Mouse (Mus musculus) bone marrow, adult 2 months (tissue): ENCODE results near the gene Arhgef10l. TPM values are rescaled to one million over a fixed set of nuclear protein-coding genes. Genes with fewer than 3 reads are reported as not detected.

Experiments
- H3K27ac ChIP-seq: fragments of 200-500 bp; 2 replicates; pipeline ENCODE4 v1.5.1; 2012; ENCODE audit warnings: low read depth, mild to moderate bottlenecking, control low read depth, inconsistent platforms, low read length; ENCODE audit not compliant: control insufficient read depth, poor library complexity, insufficient read depth
- H3K4me1 ChIP-seq: fragments of 200-500 bp; 2 replicates; pipeline ENCODE4 v1.6.1; 2011; ENCODE audit warnings: low read length; ENCODE audit not compliant: control insufficient read depth, insufficient read depth
- H3K4me3 ChIP-seq: fragments of 200-500 bp; replicated peaks from 2 replicates; pipeline ENCODE3; 2011; ENCODE audit warnings: mild to moderate bottlenecking, low read depth, low read length, control low read depth; ENCODE audit not compliant: control insufficient read depth
- CTCF ChIP-seq: fragments of 200-500 bp; IDR thresholded peaks from 2 replicates; pipeline ENCODE4 v1.5.1; 2011; ENCODE audit warnings: low read length, control low read depth; ENCODE audit not compliant: control insufficient read depth, insufficient read depth
- POLR2A ChIP-seq: fragments of 200-500 bp; IDR thresholded peaks from 2 replicates; pipeline ENCODE4 v1.6.1; 2011; ENCODE audit warnings: low read depth, mild to moderate bottlenecking, control low read depth, low read length, borderline replicate concordance; ENCODE audit not compliant: control insufficient read depth
- WGBS: fragments of 180-500 bp; shearing (Covaris S2); methylation state at CpG from one replicate; pipeline ENCODE4 v1.1.7; 2018; 5-methylcytosine and 5-hydroxymethylcytosine counted together
- polyA plus RNA-seq: library from polyadenylated mRNA; stranded (reverse); fragments of >200 nt; gene quantifications from 2 replicates; pipeline ENCODE4 v1.2.4, GENCODE M21; 2011; ENCODE audit warnings: low replicate concordance; ENCODE audit not compliant: missing spikeins, insufficient read depth, insufficient read length

Arhgef10l gene
- polyA plus RNA-seq, 1 experiment: 11.0 TPM

DNA sequence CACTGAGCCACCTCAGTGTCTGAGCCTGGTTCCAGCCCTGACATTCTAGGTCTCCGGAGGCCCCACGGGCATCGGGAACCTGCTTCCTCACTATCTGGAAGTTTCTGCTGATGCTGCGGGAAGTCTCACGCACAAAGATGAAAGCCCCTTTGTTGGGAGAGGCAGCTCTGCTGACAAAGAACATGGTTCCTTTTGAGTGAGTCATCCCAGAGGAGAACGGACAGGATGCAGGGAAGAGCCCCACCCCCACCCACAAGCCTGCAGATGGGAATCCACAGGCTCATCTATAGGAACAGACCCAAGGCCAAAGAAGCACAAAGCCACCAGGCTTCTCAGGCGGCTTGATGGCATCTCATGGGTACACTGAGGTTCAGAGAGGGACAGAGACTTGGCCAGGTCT, 165.0 kb downstream of the Arhgef10l start:
- 27% methylated on average over 7 of the region's 7 CpGs for WGBS
- Histone ChIP-seq H3K27ac (no peak overlapping the region), H3K4me1 (no peaks in the 10 kb centered on the region), H3K4me3 (no peak overlapping the region)
- TF ChIP-seq POLR2A (no peak), CTCF (no peak)

DNA sequence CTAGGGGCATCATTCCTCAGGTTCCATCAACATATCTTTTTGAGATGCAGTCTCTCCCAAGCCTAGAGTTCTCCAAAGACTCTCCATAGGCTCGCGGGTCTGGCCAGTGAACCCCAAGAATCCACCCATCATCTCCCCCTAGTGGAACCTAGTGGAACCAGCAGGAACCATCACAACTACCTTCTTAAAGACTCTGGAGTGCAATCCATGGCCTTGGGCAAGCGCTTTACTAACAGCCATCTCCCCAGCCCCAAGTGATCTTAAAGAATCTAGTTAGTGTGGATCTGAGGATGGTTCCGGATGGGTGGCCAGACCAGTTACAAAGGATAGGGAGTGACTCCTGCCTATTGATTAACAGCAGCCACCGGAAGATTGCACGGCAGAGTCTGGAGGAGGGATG, 166.2 kb downstream of the Arhgef10l start:
- WGBS: 79% methylated on average over 6 of the region's 6 CpGs
- Histone ChIP-seq H3K4me1 (no peaks in the 10 kb centered on the region), H3K4me3 (no peak overlapping the region), H3K27ac (no peak overlapping the region)
- no peak for TF ChIP-seq CTCF
- no peak for TF ChIP-seq POLR2A

DNA sequence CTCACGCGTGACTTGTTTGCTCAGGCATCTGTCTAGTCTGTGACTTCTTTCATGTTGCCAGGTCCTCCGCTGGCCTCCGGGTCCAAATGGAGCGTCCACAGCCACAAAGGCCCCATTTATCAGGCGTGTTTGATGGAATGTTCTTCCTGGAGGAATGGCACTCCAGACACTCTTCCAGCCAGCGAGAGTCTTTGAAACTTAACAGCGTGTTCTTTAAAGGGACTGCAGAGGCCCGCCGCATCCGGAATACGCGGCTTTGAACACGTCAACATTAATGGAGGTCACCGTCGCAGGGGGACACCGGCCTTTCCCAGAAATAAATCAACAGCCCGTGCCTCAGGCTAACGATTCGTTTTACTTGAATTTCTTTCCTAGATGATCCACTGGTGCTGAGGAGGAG, 168.6 kb downstream of the Arhgef10l start:
- H3K4me1 ChIP-seq: no peaks in the 10 kb centered on the region
- WGBS: 85% methylated on average over 20 of the region's 20 CpGs
- TF ChIP-seq CTCF: no peak
- no peak for TF ChIP-seq POLR2A
- no peak overlapping the region for H3K4me3 ChIP-seq
- H3K27ac ChIP-seq: no peak overlapping the region

DNA sequence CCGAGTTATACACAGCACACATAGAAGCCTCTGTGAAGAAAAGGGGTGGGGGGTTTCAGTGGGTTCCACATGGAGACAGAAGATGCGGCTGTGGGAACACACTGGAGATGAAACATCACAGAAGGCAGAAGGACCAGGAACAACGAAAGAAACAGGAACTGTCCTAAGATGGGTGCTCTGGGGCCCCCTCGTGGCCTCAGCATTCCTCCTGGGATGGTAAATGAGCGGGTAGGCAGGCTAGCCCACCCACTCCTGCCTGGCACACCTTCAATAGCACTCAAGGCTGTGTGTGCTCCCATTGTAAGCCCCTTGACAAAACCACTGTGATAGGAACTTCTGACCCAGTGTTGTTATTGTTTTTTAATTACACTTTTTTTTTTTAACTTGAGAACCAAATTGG, 174.3 kb downstream of the Arhgef10l start:
- no peak overlapping the region for H3K4me3 ChIP-seq
- no peak overlapping the region for H3K27ac ChIP-seq
- 34% methylated on average over 5 of the region's 5 CpGs for WGBS

DNA sequence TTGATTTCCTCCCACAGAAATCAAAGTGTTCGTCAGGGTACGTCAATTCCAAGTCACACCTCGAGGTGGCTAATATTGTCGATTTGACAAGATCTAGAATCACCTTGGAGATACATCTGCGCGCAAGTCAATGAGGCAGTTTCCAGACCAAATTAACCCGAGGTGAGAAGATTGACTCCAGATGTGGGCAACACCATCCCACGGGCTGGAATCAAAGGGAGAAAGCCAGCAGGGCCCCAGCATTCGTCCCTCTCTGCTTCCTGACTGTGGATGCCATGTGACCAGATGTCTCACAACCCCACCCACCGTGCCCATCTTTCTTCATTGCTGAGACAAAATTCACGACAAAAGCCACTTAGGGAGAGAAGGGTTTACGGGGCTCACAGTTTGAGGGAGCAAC, 180.4 kb downstream of the Arhgef10l start:
- H3K4me1 ChIP-seq: no peaks in the 10 kb centered on the region
- WGBS: 59% methylated on average over 12 of the region's 12 CpGs
- no peak overlapping the region for H3K27ac ChIP-seq
- H3K4me3 ChIP-seq: no peak overlapping the region
- TF ChIP-seq POLR2A (no peak), CTCF (no peak)

More for the DNA sequence above, 174.3 kb downstream of the Arhgef10l start:
- TF ChIP-seq CTCF (no peak), POLR2A (no peak)
- H3K4me1 ChIP-seq: no peaks in the 10 kb centered on the region

DNA sequence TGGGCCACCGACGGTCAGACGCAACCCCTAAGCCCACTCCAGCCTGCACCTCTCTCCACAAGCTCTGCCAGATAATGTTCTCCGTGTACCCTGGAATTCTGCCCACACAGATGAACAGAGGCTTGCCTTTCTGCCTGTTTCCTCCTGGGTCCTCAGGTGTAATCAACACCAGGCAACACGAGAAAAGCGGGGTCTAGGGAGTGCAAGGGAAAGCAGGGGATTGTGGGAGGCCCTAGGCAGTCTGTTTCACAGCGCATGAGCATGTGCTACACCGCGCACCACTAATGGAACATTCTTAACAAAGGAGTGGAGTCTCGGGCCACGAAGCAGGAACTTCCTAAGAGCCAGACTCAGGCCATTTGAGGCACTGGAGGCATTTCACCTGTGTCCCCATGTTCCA, 182.7 kb downstream of the Arhgef10l start:
- WGBS: 79% methylated on average over 11 of the region's 11 CpGs
- Histone ChIP-seq H3K4me1 (no peaks in the 10 kb centered on the region), H3K27ac (no peak overlapping the region), H3K4me3 (no peak overlapping the region)
- TF ChIP-seq POLR2A: no peak
- no peak for TF ChIP-seq CTCF

DNA sequence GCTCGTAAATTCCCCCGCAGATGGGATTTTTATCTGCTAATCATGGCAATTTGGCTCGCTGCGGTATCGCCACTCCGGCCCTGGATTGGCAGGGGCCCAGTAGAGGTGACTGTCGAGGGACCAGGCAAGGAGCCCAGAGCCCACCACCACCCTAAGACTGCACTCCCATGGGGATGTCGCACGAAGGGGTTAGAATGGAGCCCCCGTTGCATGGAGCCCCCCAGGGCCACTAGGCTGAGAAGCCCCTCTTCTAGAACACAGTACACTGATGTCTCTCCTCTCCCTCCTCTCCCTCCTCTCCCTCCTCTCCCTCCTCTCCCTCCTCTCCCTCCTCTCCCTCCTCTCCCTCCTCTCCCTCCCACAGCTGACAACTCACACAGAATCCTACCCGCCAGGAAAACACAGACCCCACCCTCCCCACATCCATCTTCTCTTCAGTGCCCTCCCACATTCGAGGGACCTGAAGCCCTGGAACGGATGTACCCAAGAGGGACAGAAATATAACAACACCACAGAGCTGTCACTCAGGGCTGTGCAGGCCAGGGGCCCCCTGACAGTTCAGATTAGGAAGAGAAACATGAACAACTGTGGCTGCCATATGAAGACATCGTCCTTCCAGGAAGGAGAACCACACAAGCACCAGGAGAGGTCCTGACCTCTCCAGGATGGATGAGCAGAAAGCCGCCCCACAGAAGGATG, 185.3 kb downstream of the Arhgef10l start:
- 36% methylated on average over 15 of the region's 15 CpGs for WGBS

DNA sequence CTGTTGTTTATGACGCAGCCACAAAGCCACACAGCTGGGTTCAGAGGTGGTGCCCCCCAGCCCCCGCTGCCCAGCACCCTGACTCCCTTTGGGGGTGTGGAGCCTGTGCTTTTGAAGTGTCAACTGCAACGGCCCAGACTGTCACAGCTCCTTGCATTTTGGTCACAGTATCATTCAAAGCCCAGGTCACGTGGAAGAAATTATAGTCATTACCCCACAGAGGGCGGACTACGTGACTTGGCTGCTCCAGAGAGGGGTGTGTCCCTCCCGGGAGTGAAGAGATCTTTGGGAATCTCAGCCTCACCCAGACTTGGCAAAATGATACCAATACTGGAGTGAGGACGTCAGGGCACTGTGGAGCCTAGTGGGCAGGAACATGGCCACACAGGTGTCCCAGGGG, 190.6 kb downstream of the Arhgef10l start:
- no peak overlapping the region for H3K27ac ChIP-seq
- H3K4me1 ChIP-seq: no peaks in the 10 kb centered on the region
- 73% methylated on average over 8 of the region's 8 CpGs for WGBS
- H3K4me3 ChIP-seq: no peak overlapping the region
- TF ChIP-seq CTCF (no peak), POLR2A (no peak)

More for the DNA sequence above, 185.3 kb downstream of the Arhgef10l start:
- Histone ChIP-seq H3K4me1 (no peaks in the 10 kb centered on the region), H3K27ac (no peak overlapping the region), H3K4me3 (no peak overlapping the region)
- TF ChIP-seq POLR2A: no peak
- TF ChIP-seq CTCF: no peak
